Mouse (Mus musculus) urinary bladder, adult 2 months (tissue): ENCODE results near the gene 1700010B08Rik. TPM values are rescaled to one million over a fixed set of nuclear protein-coding genes. Genes with fewer than 3 reads are reported as not detected.
"Not testable (repeated sequence)": the region's sequence is repeated elsewhere in the genome, so short reads cannot be mapped to it uniquely, and the experiment has no call there.

Experiments
- DNase-seq: peaks from one replicate; pipeline ENCODE4 v3.0.0; 2022; ENCODE audit warnings: low spot score
- polyA plus RNA-seq: library from polyadenylated mRNA; depleted of rRNA; stranded (reverse); fragments of >200 nt; gene quantifications from 2 replicates; pipeline ENCODE4 v1.2.3, GENCODE M21; 2012; rRNA removed

The 1700010B08Rik gene
- polyA plus RNA-seq, result not detected in 2 replicates

DNA sequence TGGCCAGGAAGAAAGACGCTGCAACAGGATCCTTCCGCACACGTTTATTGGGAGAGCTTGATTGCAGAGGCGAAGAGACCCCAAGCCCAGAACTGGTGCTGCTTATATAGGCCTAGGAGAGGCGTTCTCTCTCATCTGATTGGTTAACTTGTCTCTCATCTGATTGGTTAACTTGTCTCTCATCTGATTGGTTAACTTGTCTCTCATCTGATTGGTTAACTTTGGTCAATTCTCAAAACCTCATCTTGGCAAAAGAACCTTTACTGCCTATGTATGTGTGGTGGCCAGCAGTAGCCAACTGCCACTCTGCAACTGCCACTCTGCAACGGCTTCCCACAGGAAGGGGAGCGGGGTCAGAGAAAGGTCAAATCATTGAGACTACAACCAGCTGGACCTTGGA, at the start of gene 1700010B08Rik:
Gene 1700010B08Rik (plus strand): TSS at position 301 of the 400 bp plus-strand sequence.
- not testable (repeated sequence) for DNase-seq

DNA sequence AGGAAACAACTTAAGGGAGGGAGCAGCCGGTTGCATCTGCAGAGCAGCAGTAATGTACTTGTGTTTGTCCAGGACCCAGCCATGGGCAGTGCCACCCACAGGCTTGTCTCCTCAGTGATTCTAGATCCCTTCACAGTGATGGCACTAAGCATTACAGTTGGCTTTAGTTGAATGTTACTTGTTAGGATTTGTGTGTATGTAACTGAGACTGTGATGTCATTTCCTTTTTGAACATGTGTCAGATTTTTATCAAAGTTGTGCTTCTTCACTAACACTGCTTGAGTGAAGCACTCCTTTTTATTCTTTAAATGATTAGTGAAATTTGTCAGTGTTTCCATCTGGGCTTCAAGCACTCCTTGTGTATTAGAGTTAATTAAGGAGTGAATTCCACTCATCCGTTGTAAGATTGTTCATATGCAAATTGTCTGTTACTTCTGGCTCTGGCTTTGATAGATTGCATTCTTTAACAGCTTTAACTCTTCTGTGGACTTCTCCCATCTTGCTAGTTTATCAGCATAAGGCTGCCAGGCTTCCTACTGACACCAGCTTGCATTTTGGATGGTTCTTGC, 46.8 kb upstream of the 1700010B08Rik start:
- DNase-seq, result no peak

DNA sequence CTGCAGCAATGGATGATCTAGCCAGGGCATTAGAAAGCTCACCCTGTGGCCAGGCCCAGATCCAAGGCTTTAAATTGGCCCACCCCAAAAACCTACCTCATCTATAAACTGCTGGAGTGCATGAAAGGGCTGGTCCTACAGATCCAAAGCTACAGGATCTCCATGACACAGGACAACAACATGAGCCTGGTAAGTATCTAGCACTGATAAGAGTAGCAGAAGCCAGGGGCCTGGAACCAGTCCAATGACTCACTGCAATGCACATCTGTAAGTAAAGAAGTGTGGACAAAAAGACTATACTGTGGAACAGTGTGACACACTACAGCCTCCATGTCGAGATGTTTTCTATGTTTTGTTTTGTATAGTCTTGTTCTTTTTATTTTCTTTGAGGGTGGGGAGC, 45.7 kb upstream of the 1700010B08Rik start:
- DNase-seq, result no peak

DNA sequence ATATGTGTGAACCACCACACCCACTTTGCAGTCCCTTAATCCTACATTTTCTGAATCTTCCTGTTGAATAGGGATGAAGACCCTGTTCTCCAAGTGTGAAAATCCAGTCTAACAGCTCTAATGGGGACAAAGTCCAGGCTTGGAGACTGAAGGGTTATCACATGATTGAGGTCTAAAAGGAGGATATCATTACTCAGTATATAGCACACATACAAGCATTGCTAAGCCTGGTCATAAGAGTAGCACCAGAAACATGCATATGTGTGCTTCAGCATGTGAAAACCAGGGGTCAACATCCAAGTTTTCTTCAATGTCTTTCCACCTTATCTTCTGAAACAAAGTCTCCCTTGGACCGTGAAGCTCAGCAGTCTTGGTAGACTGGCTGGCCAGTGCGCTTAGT, 40.6 kb upstream of the 1700010B08Rik start:
- DNase-seq, result no peak

DNA sequence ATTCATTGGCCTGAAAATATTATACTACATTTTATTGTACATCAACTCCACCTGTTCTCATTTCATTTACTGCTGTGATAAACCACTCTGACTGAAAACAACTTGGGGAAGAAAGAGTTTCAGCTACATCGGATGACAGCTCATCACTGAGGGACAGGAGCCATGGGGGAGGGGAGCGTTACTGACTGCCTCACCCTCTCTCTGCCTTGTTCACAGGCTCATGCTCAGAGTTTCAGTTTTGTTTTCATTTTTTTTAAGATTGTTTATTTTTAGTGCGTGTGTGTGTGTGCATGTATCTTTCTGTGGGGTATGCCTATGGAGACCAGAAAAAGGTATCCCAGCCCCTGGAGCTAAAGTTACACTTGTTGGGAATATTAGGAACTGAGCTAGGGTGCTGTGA, 40.0 kb upstream of the 1700010B08Rik start:
- no peak for DNase-seq

DNA sequence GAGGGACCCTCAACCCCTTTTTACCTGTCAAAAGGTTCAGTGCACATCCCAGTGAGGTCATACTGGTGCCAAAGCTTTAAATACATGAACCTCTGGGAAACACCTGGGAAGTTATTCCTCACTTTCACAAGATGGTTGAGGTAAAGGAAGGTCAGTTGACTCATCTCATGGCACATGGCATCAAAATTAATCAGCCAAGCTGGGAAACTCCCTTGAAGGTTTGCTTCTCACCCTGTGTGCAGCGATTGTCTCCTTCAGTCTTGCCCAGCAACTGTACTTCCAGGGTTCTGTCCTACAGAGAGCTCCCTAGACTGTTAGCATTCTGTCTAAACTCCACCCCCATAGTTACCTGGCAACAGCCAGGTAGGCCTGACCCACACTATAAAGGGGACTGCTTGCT, 39.1 kb upstream of the 1700010B08Rik start:
- no peak for DNase-seq

DNA sequence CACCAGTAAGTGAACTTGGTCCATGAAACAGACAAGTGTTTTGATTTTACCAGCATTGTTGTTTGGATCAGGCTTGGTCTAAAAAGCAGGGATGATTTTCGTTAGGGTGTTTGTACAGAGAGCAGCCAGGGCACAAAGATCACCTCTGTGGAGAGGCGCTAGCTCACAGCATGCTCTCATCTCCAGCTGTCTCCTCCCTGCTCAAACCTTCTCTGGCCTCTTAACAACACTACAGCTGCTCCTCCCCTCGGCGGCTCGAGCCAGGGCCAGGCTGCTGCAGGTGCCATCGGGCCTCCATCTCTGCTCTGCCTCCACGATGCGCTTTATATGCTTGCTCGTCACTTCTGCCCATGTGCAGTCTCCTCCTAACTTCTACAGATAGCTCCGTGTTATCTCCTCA, 36.4 kb upstream of the 1700010B08Rik start:
- no peak for DNase-seq

DNA sequence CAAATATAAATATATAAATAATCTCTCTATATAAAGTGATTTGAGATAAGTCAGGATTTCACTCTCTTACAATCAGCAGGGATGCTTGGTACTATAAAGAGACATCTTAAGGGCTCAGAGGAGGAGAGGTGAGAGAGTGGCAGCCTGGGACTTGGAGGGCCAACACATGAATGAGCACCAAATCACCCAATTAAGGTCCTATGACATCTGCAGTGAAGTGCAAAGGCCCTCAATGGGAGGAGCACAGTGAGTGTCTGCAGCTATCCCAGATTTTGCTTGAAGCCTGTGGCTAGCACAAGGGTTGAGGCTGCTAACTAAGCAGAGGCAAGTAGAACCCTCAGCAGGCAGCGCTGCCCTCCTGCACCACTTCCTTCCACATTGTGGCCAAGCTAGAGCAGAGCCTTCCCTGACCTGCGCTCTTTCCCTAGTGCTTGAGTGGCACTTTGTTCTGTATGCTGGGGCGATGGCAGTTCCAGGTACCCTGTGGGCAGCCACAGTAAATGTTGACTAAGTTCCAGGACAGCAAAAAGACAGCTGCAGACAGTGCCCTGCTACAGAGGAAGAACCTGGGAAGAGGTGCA, 33.3 kb upstream of the 1700010B08Rik start:
- DNase-seq, result no peak

DNA sequence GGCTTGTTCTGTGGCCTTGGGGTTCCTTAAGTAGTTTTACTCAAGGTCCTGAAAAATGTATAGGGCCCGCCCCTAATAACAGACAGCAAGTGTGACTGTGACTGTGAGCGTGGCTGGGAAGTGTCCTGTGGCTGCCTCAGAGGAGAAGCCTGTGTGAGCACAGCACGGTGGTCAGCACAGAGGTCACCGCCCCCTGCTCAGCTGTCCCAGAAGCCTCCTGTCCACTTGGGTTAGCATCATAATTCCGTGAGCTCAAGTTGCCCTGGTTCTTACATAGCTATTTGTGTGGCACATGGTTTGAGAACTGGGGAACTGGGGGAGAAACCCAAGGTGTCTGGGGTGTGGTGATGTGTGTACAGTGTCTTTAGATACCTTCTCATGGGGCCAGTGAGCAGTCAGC, 31.9 kb upstream of the 1700010B08Rik start:
- no peak for DNase-seq

DNA sequence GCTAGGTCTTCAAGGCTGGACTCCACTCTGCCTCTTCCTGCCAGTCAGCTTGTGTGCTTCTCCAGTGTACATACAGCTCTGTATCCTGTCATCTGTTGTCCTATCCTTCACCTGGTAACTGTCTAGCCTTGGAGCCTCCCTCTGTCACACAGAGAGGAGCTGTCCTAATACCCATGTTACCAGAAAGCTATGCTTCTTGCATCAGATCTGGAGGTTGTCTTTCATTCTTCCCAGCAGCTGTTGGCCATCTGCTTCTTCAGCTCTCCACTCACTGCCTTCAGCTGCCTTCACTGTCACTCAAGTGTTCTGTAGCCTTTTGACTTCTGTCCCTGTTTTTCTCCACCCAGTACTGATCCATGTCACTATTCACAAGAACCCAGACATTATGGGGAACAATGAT, 29.4 kb upstream of the 1700010B08Rik start:
- DNase-seq, result no peak

DNA sequence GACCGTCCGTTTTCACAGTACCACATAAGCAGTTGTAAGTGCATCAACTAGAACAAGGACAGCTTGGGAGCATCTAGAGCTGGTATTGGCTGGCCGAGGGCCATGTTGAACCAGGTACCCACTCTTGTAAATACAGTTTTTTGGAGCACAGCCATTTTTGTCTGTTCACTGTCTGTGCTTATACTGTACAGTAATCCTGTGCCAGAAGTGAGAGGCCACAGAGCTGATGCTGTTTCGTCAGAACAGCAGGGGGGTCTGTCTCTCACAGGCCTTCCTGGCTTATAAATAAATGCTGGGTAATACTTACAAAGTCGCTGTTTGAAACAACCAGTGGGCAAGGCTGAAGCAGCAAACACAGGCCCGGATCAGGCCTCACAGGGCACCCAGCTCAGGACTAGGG, 27.5 kb upstream of the 1700010B08Rik start:
- no peak for DNase-seq

DNA sequence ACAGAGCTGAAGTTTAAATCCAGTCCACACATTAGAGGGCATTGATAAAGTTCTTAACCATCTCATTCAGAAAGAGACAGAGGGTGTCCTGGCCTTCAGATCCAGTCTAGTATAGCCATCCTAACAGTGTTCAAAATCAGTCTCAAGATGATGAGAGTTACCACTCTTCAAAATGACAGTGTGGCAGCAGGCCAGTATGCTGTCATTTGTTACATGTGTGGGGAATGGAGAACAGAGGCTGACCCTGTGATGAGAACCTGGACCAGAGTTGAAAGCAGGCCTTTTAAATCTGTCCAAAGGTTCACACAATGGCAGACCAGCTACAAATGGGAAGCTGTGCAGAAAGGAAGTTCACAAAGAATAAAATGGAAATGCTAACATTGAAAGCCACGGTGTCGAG, 26.5 kb upstream of the 1700010B08Rik start:
- DNase-seq, result no peak

DNA sequence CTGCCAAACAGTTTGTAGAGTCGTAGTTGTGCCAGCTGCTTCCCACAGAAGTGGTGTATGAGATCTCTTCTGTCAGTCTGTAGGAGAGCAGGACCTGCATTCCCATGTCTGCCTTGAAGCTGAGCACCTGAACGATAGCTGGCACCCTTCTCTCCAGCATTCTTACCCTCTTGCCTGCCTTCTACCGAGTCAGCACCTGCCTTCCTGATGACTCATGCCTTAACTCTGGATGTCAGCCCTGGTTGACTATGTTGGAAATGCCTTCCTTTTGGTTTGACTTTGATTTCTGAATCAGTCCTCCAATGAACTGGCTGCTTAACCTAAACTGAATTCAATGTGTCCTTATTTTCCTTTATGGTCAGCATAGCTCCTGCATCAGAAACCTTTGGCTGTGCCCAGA, 20.4 kb upstream of the 1700010B08Rik start:
- no peak for DNase-seq

DNA sequence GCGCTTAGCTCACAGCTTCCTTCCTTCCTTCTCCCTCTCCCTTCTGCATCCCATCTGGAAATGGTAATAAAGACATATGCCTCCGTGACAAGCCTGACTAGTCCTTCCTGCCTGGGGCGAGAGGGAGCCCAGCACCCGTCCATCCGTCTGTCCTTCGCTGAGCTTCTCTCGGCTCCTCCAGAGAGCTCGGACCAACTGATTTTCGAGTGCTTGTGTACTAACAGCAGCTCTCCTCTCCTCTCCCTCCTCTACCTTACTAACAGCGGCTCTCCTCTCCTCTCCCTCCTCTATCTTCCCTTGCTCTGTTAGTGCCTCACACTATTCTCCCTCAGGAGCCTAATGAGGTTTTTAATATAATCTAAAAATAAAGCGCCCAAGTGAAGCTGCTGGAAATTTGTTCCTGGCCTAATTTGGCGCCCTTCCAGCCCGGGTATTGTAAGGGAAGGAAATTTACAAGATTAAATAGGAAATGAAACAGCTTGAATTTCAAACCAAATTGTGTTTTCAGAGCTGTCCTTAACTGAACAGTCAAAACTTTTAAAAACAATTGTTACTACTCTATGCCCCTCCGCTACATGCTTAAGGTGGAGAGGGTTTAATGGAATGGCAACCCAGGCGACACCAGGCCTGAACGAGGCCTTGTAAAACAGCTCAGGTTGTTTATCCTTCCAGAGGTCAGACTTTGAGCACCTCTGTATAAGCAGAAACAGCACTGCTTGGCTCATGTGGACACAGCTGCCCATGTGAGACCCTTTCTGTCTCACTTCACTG, 16.9 kb upstream of the 1700010B08Rik start:
- DNase-seq, result no peak

DNA sequence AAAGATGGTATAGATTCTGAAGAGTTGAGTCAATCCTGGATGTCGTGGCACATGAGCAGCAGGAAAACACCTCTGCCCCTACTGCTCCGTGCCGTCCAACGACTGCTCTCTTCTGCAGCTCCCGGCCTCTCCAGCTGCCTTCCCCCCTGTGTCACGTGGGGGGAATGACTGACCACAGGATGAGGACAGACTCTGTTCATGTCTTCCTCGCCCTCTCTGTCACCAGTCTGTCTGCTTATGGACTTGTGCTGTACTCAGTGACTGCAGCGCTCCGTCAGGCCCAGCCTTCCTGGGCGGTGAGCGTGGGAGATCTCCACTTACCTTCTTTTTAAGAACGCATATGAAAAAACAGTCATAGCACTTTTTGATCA, 16.4 kb upstream of the 1700010B08Rik start:
- no peak for DNase-seq

DNA sequence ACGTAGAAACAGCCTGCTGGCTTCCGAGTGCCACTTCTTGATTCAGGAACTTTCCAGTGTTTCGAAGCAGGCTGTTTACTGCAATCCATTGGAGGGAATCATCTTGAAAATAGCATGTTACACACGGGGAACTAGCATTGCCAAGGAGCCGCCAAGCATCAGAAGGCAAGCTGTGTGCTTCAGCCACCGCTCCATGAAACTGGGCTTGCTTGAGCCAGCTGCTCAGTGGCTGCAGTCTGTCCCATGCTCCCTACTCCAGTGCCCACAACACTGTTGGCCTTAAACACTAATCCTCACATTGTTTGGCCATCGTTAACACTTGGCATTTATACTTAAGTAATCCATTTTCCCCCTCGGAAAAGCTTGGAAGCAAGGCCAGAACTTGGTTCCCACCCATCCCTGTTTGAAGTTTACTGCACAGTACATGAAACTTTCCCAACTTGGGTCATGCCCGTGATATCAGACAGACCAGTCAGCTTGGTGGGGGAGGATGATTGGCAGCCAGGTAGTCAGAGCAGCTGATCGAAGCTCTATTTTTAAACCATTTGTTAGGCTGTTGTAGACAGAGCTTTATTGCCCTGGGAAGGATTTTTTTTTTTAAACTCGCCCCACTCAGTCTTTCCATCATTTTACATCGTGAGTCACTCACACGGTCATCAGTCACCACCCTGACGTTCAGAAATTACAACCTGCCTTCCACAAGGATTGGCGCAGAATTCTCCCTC, 13.2 kb upstream of the 1700010B08Rik start:
- DNase-seq, result no peak

DNA sequence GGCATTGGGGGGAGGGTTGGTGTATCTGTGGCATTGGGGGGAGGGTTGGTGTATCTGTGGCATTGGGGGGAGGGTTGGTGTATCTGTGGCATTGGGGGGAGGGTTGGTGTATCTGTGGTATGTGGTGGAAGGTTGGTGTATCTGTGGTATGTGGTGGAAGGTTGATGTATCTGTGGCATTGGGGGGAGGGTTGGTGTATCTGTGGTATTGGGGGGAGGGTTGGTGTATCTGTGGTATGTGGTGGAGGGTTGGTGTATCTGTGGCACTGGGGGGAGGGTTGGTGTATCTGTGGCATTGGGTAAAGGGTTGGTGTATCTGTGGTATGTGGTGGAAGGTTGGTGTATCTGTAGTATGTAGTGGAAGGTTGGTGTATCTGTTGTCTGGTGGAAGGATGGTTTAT, 11.6 kb upstream of the 1700010B08Rik start:
- DNase-seq, result not testable (repeated sequence)

DNA sequence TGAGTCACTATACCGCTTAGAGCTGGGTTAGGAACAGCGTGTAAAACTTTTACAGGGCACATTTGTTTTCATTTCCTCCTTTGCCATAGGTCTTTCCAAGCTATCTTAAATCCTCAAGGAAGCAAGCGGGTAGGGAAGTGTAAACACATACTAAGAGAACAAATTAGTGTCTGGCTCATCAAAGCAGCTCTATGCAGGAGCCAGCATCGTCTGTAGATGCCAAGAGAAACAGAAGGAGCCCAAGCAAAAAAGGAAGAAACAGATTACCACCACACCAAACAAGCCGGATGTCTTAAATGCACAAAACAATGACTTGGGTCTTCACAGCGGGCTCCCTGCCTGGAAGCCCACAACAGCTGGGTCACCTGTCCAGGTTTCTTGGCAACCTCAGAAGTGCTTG, 9.0 kb upstream of the 1700010B08Rik start:
- no peak for DNase-seq

DNA sequence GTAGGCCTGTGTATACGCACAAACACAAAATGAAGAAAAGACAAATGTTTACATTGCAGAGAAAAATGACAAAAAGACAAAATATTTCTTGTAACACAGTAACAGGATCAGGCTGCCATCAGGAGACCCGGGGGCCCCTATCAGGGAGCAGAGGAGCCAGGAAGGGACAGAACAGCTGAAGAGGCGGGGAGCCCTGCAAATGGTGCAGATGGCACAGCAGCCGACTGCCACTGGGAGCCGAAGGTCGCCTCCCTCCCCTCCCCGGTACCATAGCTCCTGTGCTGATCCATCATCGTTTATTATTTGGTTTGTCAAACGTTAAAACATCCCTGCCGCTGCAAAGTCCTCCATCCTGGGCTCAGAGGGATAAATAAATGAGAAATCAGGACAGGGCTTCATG, 6.6 kb upstream of the 1700010B08Rik start:
- no peak for DNase-seq

DNA sequence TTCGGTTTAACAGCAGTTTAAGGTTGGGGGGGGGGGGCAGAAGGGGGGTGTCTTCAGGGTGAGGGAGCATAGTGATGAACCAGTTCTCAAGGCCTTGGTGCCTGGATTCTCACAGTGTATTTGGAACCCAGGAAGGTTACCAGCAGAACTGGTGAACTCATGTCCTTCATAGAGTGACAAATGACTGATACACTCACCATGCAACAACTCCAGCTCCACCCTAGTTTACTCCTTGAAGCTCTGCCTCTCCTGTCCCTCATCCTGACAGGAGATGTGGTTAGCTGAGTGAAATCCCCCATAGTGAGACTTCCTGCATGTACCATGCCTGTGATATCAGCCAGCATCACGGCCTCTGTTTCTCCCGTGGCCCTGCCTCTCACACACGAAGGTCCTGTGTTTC, 6.0 kb upstream of the 1700010B08Rik start:
- DNase-seq, result no peak

DNA sequence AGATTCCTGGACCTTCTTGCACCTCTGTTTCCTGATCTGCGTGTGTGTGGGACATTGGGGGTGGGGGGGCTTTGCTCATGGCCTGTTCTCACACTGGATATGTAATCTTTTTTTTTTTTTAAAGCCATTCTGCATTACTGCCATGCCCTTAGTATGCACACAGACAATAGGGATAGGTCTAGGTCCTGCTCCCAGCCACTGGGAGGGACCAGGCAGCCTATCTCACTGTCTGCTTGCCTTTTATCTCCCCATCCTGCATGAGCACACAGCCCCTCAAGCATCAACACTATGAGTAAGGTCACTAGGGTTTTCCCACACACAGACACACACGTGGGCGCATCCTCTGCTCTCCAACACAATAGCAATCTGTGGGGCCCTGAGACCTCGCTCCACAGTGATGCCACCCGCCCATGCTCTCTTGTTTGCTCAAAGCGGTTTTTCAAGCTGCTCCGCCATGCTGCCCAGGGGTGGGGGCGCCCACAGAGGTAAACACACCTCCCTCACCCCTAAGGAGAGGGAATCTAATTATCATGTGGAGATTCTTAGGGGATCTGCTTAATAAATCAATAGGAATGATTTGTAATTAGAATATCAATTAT, 4.5 kb upstream of the 1700010B08Rik start:
- no peak for DNase-seq

DNA sequence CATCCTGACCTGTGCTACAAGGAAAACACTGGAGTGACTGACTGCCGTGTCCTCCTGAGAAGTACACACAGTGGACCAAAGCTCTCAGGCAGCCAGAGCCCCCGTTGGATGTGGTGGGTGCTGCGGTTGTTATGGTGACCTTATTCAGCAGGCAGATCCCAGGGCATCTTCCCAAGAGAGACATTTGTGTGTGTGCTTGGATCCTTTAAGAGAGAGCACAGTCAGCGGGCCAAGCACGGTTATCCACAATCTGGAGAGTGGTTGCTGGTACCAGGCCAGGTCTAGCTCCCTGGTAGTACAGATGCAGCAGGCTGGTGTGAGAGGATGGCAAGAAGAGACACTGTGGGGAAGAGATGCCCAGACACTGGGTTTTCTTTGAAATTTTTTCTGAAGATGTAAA, 2.2 kb upstream of the 1700010B08Rik start:
- no peak for DNase-seq
